Mouse (Mus musculus): ENCODE results near the gene Eef1g.
A peak's percentile ranks its signal among the peaks of the same experiment; 100 is the strongest.
"Not testable (repeated sequence)": the region's sequence is repeated elsewhere in the genome, so short reads cannot be mapped to it uniquely, and the experiment has no call there.

Gene Eef1g

DNA sequence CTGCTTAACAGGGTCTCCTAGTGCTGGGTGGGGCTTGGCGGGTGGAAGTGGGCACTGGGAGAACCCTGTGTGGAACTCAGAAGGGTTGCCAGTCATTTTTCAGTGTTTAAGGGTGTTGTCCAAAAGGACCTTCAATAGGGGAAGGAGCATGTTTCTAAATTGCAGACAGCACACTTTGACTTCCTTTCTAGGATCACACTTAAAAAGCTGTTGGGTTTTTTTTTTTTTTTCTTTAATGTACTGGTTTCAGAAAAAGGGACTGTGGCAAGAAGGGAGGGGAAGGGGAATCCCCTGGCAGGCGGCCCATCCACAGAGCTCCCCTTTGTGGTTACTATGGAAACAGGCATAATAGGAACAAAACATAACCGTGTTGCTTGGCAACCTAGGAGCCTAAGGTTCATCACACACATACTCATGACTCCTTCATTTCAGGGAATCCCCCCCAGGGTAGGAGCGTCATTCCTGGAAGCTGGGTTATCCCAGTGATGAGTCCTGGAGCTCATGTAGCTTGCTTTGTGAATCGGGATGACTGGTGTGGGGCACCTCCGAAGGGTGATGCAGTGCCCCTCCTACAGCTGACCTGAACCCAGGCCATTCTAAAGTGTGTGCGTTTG, 17.5 kb downstream of the Eef1g start:
- DNase-seq (ENCODE audit: extremely low spot score, low spot score), result no peak

DNA sequence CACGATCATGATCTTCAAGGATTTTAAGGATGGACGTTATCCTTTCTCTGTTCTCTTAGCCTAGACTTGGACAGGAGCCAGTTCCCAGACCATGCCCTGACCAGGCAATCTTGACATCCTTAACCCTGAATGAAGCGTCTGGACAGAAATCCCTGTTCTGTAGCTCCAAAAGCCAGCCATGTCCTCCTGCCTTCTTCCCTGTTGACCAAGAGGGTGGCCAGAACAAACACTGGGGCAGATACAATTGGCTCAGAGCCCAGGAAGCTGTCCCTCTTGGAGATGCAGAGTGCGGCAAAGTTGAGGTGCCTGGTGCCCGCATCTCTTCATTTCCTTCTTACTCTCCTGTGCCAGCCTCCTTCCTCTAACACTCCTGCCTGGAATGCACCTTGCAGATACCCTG, 19.1 kb downstream of the Eef1g start:
- no peak for DNase-seq (ENCODE audit: extremely low spot score, low spot score)

GRCm38 (mm10) chr19:8987816-8988215, 21.0 kb downstream of the Eef1g start:
- DNase-seq (ENCODE audit: extremely low spot score, low spot score), result no peak

DNA sequence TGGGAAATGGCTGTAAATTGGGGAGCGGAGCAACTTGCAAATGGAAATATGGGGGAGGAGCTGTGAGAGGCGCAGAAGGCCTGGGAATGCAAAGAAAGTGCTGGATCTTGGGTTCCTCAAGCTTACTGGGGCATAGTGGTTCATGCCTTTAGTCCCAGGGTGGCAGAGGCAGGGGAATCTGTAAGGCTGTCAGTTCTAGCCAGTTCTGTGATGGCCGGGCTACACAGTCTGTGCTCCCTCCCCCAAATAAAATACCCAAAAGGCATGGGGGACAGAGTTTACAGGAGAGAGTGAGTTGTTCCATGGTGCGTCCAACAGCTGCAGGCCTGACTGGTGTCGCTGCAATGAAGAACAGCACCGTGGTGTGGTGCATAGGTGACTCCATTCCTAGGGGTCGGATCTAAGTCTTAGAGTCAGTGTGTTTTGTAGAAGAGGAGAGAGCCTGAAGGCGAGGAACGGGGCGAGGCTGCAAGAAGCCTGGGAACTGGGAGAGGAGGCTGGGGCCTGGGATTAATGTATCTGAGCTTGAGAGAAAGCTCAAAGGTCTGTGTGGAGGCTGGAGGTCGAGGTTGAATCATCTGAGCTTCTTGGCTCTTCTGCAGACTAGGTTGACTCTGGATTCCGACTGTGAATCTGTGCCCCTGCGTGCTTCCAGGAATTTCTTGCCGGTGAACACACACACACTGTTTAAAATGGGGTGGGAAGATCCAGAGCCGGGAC, 21.7 kb downstream of the Eef1g start:
- no peak for DNase-seq (ENCODE audit: extremely low spot score, low spot score)

- DNase-seq (ENCODE audit: extremely low spot score, low spot score), result no peak
Measured at GRCm38 (mm10) chr19:8989066-8989566, 22.3 kb downstream of the Eef1g start, which contains the start of gene Ahnak. TSS of gene Ahnak (plus strand) at chr19:8989284.

DNA sequence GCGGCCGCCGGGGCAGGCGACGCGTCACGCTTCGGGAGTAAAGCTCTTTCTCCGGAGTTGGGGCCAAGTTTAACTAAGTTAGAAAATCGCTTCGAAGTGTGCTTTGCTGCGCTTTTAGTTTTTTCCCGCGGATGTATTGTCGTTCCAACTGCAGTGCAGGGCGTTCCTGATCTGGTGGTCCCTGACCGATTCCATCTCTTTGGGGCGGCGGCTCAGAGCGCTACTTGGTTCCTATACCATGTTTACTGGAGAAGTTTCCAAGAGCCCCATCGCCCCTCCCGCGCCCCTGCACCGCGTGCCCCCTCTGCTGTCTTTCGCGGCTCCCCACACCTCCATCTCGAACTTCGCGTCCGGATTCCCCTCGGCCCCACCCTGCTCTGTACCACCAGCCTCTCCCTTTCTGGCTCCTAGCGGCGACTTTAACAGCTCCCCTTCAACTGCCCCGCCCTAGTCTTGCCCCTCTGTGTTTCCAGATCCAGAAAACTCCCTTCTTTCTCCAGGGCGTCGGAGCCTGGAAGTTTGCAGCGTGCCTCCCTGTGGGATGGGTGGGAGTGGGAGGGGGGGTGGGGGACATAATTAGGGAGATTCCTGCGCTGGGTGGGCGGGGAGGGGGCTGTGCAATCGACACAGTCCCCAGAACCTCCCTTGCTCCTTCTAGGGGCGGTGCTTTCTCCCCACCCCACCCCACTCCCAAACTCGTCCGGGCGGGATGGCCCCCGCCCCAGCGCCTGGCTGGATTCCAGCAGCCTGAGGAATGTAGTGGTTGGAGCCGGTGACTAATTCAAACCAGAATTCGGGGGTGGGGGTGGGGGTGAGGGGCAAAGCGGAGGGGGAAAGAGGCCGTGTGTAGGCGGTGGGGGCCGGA, 23.0 kb downstream of the Eef1g start:
- peak; percentile 74 for DNase-seq (ENCODE audit: extremely low spot score, low spot score)

DNA sequence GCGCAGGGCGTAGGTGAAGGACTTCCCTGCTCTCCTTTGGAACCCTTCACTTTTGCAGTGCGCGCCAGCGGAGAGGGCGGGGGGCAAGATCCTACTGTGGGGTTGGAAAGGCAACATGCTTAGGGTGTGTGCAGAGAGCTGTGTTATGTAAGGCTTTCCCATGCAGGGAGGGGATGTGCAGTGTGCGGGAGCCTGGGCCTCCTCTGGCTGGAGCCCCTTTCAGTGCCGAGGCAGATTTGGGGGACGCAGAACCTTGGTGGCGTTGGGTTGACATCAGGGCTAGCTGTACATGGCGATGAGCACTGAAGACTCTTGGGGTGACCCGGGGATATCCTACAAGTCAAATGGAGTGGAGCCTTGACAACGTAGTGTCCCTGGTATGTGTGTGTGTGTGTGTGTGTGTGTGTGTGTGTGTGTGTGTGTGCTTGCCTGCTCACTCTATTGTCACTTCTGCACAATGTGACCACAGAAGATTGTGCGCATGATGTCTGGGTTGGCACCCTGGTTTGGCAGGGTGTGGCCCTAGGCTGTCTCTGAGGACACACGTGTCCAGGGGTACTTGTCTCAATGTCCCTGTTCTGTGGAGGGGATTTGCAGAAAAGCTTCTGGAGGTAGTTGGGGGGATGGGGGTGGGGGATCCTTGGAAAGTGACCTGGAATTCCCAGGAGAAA, 23.7 kb downstream of the Eef1g start:
- no peak for DNase-seq (ENCODE audit: extremely low spot score, low spot score)

DNA sequence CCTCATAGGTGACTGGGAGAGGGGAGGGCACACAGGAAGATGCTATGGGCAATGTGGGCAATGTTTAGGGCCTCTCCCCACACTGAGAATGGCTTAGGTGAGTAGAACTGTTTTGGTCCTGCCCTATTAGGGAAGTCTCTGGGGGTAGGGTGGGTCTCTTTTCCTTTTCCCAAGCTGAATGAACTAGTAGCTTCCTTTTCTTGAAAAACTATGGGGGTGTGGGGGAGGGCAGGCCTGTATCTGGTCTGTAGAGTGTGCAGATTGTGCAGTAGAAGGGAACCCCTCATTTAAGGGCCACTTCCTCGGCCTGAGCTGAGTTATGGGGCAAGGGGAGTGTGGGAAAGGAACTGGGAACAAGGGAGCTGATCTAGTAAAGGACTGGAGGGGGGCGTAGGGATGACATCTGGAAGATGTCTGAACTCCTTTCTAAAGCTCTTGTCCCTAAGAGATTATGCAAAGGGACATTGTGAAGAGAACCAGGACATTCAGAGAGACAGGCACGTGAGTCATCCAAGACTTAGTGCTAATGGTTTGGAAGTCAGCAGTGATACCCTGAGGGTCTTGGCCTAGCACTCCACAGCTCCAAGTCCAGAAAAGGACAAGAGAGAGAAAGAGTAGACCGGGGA, 24.5 kb downstream of the Eef1g start:
- no peak for DNase-seq (ENCODE audit: extremely low spot score, low spot score)

DNA sequence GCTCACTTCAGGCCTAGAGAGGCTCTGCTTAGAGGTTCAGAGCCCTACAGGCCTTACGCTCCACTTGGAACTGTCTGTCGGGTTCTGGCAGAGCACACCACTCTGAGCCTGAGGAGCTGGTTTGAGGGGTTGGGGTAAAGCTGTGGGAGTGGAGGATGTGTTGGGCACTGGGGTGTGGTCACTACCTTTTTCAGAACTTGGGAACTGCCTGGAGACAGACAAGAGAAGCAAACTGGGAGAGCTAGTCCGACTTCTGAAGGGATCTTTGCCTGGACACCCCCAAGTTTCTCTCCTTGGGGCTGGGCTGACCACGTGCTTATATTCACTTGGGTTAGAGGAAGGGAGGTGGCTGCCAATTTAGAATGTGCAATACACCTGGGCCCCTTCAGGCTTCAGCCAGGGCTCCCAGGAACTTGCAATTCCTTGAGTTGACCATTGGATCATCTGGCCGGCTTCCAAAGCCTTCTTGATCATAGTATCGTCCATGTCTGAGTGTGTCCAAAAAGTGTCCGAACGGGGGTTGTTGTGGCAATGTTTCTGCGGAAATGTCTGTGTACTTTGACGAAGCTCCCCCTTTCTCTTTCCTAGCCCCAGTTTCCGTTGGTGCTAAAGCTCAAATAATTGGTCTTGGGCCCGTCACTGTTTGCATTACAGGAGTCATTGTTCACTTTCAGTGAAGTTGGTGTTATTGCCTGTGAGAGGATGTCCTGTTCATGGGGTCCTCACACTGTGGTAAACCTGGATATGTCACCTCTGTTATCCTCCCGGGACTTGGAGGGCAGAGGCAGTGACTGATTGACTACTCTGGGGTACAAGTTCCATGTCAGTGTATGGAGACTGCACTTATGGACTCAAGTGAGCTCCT, 25.3 kb downstream of the Eef1g start:
- no peak for DNase-seq (ENCODE audit: extremely low spot score, low spot score)

DNA sequence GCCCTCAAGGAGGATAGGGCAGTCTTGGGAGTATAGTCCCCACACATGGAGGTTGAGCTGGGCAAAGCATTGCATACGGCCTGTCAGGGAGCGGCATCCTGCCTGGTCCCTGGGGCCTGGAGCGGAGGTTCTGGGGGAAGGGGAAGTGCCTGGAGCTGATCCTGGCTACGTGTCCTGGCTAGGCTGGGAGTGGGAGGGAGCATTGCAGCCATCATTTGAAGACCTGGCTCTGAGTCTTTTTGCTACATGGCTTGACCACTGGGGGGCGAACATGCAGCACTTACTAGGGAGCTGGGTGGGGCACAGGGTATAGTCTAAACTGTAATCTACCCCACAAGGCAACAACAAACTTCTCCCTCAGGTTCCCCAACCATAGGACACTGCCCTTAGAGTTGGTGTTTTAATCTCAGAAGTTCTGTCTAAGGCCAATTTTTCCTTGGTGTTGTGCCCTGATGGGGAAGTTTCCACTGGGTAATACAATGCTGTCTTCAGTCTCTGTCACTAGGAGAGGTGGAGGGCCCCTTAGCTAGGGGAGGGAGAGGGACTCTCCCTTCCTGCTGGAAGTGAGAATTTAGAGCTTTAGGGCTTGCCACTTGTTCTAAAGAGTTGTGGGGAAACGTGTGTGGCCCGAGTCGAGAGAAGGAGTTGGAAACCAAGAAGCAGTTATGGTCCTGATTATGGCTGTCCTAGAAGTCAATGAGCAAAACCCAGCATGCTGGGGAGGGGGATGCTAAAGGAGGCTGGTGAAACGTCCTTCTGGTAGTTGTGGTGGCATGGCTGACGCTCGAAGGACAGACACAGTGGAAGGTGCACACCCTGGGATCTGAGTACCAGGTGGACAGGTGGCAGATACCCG, 26.2 kb downstream of the Eef1g start:
- peak; percentile 70 for DNase-seq (ENCODE audit: extremely low spot score, low spot score)

DNA sequence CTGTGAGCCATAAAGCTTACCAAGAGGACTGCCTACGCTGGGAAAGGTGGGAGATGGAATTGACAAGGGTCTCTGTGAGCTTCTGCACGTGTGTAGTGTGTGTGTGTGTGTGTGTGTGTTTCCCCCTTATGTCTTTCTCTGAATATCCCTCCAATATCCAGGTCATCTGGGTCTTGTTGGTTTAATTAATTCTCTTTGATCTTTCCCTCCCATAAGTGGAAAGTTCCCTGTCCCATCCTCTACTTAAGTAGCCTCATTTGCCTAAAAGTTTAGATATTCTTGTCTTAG, 26.7 kb downstream of the Eef1g start:
- DNase-seq (ENCODE audit: extremely low spot score, low spot score), result no peak

GRCm38 (mm10) chr19:8994813-8995607, 28.2 kb downstream of the Eef1g start:
- no peak for DNase-seq (ENCODE audit: extremely low spot score, low spot score)

DNA sequence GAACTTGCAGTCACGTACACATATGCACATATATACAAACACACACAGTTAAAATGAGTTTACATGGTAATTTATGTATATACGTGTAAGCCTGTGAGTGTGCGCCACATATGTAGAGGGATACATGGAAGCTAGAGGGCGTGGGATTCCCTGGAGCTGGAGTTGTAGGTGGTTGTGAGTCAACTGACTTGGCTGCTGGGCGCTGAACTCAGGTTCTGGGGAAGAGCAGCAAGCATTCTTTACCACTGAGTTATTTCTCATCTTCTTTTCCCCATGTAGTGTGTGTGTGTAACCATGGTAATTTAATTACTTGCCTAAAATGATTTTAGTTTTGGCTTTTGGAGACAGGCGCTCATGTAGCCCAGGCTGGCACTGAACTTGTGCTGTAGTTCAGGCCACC, 29.8 kb downstream of the Eef1g start:
- no peak for DNase-seq (ENCODE audit: extremely low spot score, low spot score)

GRCm38 (mm10) chr19:8997546-8997945, 30.7 kb downstream of the Eef1g start:
- no peak for DNase-seq (ENCODE audit: extremely low spot score, low spot score)

DNA sequence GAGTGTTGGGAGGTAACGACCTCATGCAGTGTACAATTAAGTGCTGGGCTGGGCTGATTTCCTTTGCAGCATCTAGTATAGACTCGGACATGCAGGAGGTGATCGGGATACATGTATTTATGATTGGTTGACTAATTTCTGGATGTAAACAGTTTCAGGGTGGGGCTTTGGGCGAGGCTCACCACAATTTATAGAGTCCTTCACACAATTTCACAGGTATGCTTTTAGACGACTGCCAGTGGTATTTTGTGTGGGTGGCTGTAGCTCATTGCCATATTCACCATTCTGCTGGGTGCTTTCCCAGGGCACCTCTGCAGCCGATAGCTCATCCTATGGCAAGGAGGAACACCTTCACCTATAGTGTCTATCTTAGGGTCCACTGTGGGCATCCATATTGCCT, 31.7 kb downstream of the Eef1g start:
- DNase-seq (ENCODE audit: extremely low spot score, low spot score), result no peak

- DNase-seq (ENCODE audit: extremely low spot score, low spot score), result no peak
Measured at GRCm38 (mm10) chr19:8999223-8999622, 32.4 kb downstream of the Eef1g start.

GRCm38 (mm10) chr19:9006915-9007314, 40.1 kb downstream of the Eef1g start:
- not testable (repeated sequence) for DNase-seq (ENCODE audit: extremely low spot score, low spot score)

DNA sequence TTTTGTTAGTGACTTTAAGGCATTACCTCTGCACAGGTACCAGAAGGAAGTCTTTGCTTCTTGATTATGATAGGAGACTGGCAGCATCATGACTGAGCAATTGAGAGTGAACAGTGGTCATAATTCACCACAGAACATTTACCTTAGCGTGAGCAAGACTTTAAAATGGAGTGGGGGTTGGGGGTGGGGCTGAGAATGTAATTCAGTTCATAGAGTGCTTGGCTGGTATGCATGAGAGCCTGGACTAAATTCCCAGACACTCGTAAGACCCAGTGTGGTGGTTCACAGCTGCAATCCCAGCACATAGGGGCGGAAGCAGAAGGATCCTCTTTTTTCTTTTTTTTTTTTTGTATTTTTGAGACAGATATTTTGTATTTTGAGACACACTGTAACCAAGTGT, 52.5 kb downstream of the Eef1g start:
- no peak for DNase-seq (ENCODE audit: extremely low spot score, low spot score)
